11 mouse cellular contexts compared by ENCODE assay signal in the genomic region with DNA sequence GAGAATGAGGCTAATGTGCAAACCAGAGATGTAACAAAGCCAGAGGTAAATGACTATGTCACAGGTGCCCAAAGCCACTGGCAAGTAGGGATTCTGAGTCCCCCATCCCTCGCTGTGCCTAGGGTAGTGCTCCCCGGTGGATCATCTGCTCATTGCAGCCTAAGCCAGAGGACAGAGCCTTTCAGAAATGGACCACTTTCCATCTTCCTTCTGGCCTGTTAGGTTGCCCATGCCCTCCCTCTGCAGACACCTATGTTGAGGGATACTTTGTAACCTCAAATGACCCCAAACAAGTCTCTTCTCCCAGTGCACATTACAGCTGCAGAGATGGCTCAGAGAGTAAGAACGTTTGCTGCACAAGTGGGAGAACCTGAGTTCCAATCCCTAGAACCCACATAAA.
DNase-seq lines count a peak whose midpoint lies in the region; ATAC-seq and TF ChIP-seq lines count a peak whose summit lies in the region.
"Had no signal": no experiment of that assay in that cellular context is flagged by ENCODE, and none has a peak within 500 bp of the region (broad histone marks: within the 10 kb centered on the region; RNA-seq: fewer than 3 reads in every experiment).

No protein-coding gene starts in this region.

- ATAC-seq in kidney, postnatal 0 days (replicated peaks; ENCODE audit: low FRiP score, low read depth) = no peak
- ATAC-seq: forebrain, embryonic 16.5 days had no signal

- H3K36me3 ChIP-seq in kidney, postnatal 0 days (ENCODE audit: insufficient read depth, low read length) = no peaks in the 10 kb centered on the region

- no peak overlapping the region; the same call in 1 of the 2 replicates for H3K27ac ChIP-seq in kidney, postnatal 0 days
- peak overlapping the region; percentile 69 for H3K27ac ChIP-seq in brown adipose tissue, adult 24 weeks (replicated peaks; ENCODE audit: low read depth, low read length)

- H3K4me2 ChIP-seq in kidney, postnatal 0 days (ENCODE audit: low read length) = no peak overlapping the region

- DNase-seq in kidney, postnatal 0 days (ENCODE audit: low spot score) = no peak
- no peak for DNase-seq in kidney, adult 11 months
- peak; percentile 12 for DNase-seq in induced T-regulatory cell, adult 2 months (ENCODE audit: low read depth)
- DNase-seq in lung, postnatal 36 days = peak; percentile 22
- no peak for DNase-seq in frontal cortex, postnatal 36 days (ENCODE audit: low spot score in 2 of 2)
- DNase-seq in left cerebral cortex, postnatal 14 days (ENCODE audit: low spot score in 2 of 2) = no peak
- no peak for DNase-seq in adrenal gland, postnatal 4 days (ENCODE audit: low spot score in 2 of 2)
- DNase-seq: adrenal gland, postnatal 10 days; layer of hippocampus, adult 9-11 months had no signal

- H3K27me3 ChIP-seq in kidney, postnatal 0 days (ENCODE audit: insufficient read depth, low read length) = no peaks in the 10 kb centered on the region

- TF ChIP-seq CTCF in kidney, postnatal 0 days (IDR thresholded peaks at IDR 0.05; ENCODE audit: low read depth) = peak; percentile 29; the same call in 1 of the 2 replicates

- no peak overlapping the region for H3K4me3 ChIP-seq in kidney, postnatal 0 days (replicated peaks; ENCODE audit: low read depth, low read length)
- H3K4me3 ChIP-seq in brown adipose tissue, adult 24 weeks (ENCODE audit: insufficient read depth, low read depth, low read length) = no peak overlapping the region

- H3K4me1 ChIP-seq in kidney, postnatal 0 days (replicated peaks; ENCODE audit: insufficient read depth, low read length) = peaks cover 11% of the 10 kb centered on the region
- H3K4me1 ChIP-seq in brown adipose tissue, adult 24 weeks (ENCODE audit: control insufficient read depth, insufficient read depth, insufficient read length, low read length) = peaks cover 30% of the 10 kb centered on the region

- intact Hi-C loops in left cerebral cortex, postnatal 14 days (cut with DNase I) = loop anchor here (10.0 kb wide), 2 partner anchors 159 to 171 kb away; no protein-coding TSS in a partner anchor

- H3K9me3 ChIP-seq in kidney, postnatal 0 days (replicated peaks; ENCODE audit: low read length) = no peaks in the 10 kb centered on the region

- 65% methylated on average over 3 of the region's 3 CpGs for WGBS in kidney, postnatal 0 days

- H3K9ac ChIP-seq in kidney, postnatal 0 days (ENCODE audit: low read depth, low read length) = no peak overlapping the region

Comparison
In these comparisons a context has a peak if more than half of its experiments do, and no peak if none do; other contexts are left out.
1. DNase-seq: peak in induced T-regulatory cell, adult 2 months (single experiment) and lung, postnatal 36 days (single experiment); none in kidney, postnatal 0 days (single experiment), kidney, adult 11 months (single experiment), frontal cortex, postnatal 36 days (0 of 2), left cerebral cortex, postnatal 14 days (0 of 2) and adrenal gland, postnatal 4 days (0 of 2).